Mouse (Mus musculus): ENCODE measurements around the gene Fam20a. TPM values are rescaled to one million over a fixed set of nuclear protein-coding genes. Genes with fewer than 3 reads are reported as not detected.

The Fam20a gene
- polyA plus RNA-seq, 1 experiment from 2014 or later, result 12.5 TPM

- no peak overlapping the region for H3K27ac ChIP-seq (ENCODE audit: low read length)
Observed at GRCm38 (mm10) chr11:109703845-109704244, 18.2 kb downstream of the Fam20a start.

GRCm38 (mm10) chr11:109702031-109702815, 19.9 kb downstream of the Fam20a start:
- DNase-seq (ENCODE audit: low spot score) (no peak), ATAC-seq (no peak)
- TF ChIP-seq CTCF (IDR thresholded peaks at IDR 0.05) (no peak), EP300 (IDR thresholded peaks at IDR 0.05) (no peak)
- Histone ChIP-seq H3K27ac (ENCODE audit: low read length) (no peak overlapping the region), H3K4me1 (ENCODE audit: insufficient read depth, low read depth, low read length) (no peaks in the 10 kb centered on the region), H3K9ac (replicated peaks; ENCODE audit: low read depth) (no peak overlapping the region), H3K4me2 (replicated peaks; ENCODE audit: low read depth, low read length) (no peak overlapping the region), H3K36me3 (ENCODE audit: insufficient read depth, low read length) (no peaks in the 10 kb centered on the region), H3K27me3 (replicated peaks; ENCODE audit: insufficient read depth, low read length) (no peaks in the 10 kb centered on the region), H3K4me3 (ENCODE audit: low read depth, low read length) (no peak overlapping the region), H3K9me3 (ENCODE audit: low read length) (no peaks in the 10 kb centered on the region)
- WGBS, result 49% methylated on average over 10 of the region's 10 CpGs

More at GRCm38 (mm10) chr11:109703845-109704244, 18.2 kb downstream of the Fam20a start:
- no peaks in the 10 kb centered on the region for H3K36me3 ChIP-seq (ENCODE audit: insufficient read depth, low read length)
- no peak for TF ChIP-seq EP300 (IDR thresholded peaks at IDR 0.05)
- no peak for TF ChIP-seq CTCF (IDR thresholded peaks at IDR 0.05)
- DNase-seq (ENCODE audit: low spot score) (no peak), ATAC-seq (no peak)
- H3K27me3 ChIP-seq (replicated peaks; ENCODE audit: insufficient read depth, low read length), result no peaks in the 10 kb centered on the region
- WGBS, result 78% methylated on average over 9 of the region's 9 CpGs
- H3K4me3 ChIP-seq (ENCODE audit: low read depth, low read length), result no peak overlapping the region
- H3K4me2 ChIP-seq (replicated peaks; ENCODE audit: low read depth, low read length), result no peak overlapping the region
- H3K9me3 ChIP-seq (ENCODE audit: low read length), result no peaks in the 10 kb centered on the region
- H3K4me1 ChIP-seq (ENCODE audit: insufficient read depth, low read depth, low read length), result no peaks in the 10 kb centered on the region
- H3K9ac ChIP-seq (replicated peaks; ENCODE audit: low read depth), result no peak overlapping the region

DNA sequence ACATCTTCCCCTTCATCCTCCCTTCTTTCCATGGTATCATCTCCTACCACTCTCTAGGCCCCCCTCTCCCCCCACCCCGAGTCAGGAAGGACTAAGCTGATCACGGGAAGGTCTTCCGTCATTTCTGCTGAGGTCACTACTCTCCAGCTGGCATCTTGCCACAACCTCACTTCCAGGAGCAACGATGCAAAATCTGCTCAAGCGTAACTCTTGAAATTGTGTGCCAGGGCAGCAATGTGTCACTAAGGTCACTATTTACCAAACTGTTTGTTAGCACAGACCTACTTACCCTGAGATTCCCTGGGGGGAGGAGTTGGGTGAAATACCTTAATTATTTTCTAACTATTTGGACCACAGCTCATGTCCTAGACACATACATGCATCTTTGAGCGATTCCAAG, 21.3 kb downstream of the Fam20a start:
- 38% methylated on average over 6 of the region's 6 CpGs for WGBS
- TF ChIP-seq EP300 (IDR thresholded peaks at IDR 0.05) (no peak), CTCF (IDR thresholded peaks at IDR 0.05) (no peak)
- no peak overlapping the region for H3K4me3 ChIP-seq (ENCODE audit: low read depth, low read length)
- no peak overlapping the region for H3K27ac ChIP-seq (ENCODE audit: low read length)
- no peak overlapping the region for H3K4me2 ChIP-seq (replicated peaks; ENCODE audit: low read depth, low read length)
- no peak for DNase-seq (ENCODE audit: low spot score)
- H3K36me3 ChIP-seq (ENCODE audit: insufficient read depth, low read length), result no peaks in the 10 kb centered on the region
- no peak for ATAC-seq
- H3K9ac ChIP-seq (replicated peaks; ENCODE audit: low read depth), result no peak overlapping the region
- H3K9me3 ChIP-seq (ENCODE audit: low read length), result no peaks in the 10 kb centered on the region
- H3K4me1 ChIP-seq (ENCODE audit: insufficient read depth, low read depth, low read length), result no peaks in the 10 kb centered on the region
- no peaks in the 10 kb centered on the region for H3K27me3 ChIP-seq (replicated peaks; ENCODE audit: insufficient read depth, low read length)

DNA sequence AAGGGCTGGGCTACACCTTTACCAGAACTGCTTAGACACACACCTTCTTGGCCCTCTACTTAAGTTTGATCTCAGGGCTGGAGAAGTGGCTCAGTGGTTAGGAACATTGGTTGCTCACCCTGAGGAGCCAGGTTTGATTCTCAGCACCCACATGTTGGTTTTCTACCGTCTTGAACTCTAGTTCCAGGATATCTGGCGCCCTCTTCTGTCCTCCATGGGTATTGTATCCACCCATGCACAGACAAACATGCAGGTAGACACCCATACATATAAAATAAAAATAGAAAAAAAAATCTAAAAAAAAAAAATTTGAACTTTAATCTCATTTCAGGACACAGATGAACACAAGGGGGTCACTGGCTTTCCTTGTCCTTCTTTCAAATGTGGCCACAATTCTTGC, 22.3 kb downstream of the Fam20a start:
- H3K27me3 ChIP-seq (replicated peaks; ENCODE audit: insufficient read depth, low read length), result no peaks in the 10 kb centered on the region
- no peak for ATAC-seq
- H3K9me3 ChIP-seq (ENCODE audit: low read length), result no peaks in the 10 kb centered on the region
- H3K9ac ChIP-seq (replicated peaks; ENCODE audit: low read depth), result no peak overlapping the region
- TF ChIP-seq EP300 (IDR thresholded peaks at IDR 0.05), result no peak
- peak; percentile 16; the same call in 1 of the 2 replicates for TF ChIP-seq CTCF (IDR thresholded peaks at IDR 0.05)
- no peaks in the 10 kb centered on the region for H3K36me3 ChIP-seq (ENCODE audit: insufficient read depth, low read length)
- H3K27ac ChIP-seq (ENCODE audit: low read length), result no peak overlapping the region
- H3K4me2 ChIP-seq (replicated peaks; ENCODE audit: low read depth, low read length), result no peak overlapping the region
- H3K4me1 ChIP-seq (ENCODE audit: insufficient read depth, low read depth, low read length), result no peaks in the 10 kb centered on the region
- no peak for DNase-seq (ENCODE audit: low spot score)
- 55% methylated on average over 2 of the region's 2 CpGs for WGBS
- H3K4me3 ChIP-seq (ENCODE audit: low read depth, low read length), result no peak overlapping the region

DNA sequence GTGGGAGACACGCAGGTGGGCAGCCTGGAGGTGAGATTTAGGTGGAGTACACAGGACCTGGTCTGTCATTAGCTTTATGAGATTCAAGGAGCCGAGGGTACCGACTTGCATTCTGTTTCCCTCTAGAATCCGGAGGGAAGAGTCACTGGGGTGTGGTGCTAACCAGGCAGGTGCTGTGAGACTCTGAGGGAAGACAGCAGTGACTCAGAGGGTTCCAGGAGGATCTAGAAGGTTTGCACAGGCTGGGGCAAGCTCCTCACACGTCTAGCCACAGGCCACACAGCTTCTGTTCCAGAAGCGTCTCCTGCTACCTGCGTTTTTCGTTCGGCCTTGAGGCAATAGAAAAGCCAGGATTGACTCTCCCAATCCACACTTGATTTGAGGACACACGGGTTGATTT, 23.3 kb downstream of the Fam20a start:
- WGBS, result 86% methylated on average over 10 of the region's 10 CpGs
- H3K4me3 ChIP-seq (ENCODE audit: low read depth, low read length), result no peak overlapping the region
- DNase-seq (ENCODE audit: low spot score) (no peak), ATAC-seq (no peak)
- TF ChIP-seq CTCF (IDR thresholded peaks at IDR 0.05), result no peak
- no peak for TF ChIP-seq EP300 (IDR thresholded peaks at IDR 0.05)
- H3K36me3 ChIP-seq (ENCODE audit: insufficient read depth, low read length), result no peaks in the 10 kb centered on the region
- no peak overlapping the region for H3K27ac ChIP-seq (ENCODE audit: low read length)
- no peaks in the 10 kb centered on the region for H3K27me3 ChIP-seq (replicated peaks; ENCODE audit: insufficient read depth, low read length)
- no peaks in the 10 kb centered on the region for H3K4me1 ChIP-seq (ENCODE audit: insufficient read depth, low read depth, low read length)
- H3K9me3 ChIP-seq (ENCODE audit: low read length), result no peaks in the 10 kb centered on the region
- no peak overlapping the region for H3K4me2 ChIP-seq (replicated peaks; ENCODE audit: low read depth, low read length)
- no peak overlapping the region for H3K9ac ChIP-seq (replicated peaks; ENCODE audit: low read depth)

DNA sequence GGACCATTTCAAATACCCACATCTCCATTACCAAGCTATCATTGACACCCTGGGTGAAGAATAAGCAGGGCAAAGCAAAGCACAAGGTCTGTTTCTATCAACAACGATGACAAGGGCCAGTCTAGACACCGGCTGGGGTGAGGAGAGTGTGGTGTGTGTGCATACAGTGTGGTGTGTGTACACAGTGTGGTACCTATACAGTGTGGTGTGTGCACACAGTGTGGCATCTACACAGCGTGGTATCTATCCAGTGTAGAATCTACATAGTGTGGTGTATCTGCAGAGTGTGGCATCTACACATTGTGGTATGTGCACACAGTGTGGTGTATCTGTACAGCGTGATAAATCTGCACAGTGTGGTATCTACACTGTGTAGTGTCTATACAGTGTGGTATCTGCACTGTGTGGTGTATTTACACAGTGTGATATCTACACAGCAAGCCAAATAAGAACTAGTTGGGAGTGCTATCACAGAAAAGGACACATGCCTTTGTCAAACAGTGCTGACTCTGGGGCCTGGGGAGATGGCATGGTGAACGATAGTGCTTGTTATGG, 24.9 kb downstream of the Fam20a start:
- Histone ChIP-seq H3K4me2 (replicated peaks; ENCODE audit: low read depth, low read length) (no peak overlapping the region), H3K9ac (replicated peaks; ENCODE audit: low read depth) (no peak overlapping the region), H3K4me3 (ENCODE audit: low read depth, low read length) (no peak overlapping the region), H3K36me3 (ENCODE audit: insufficient read depth, low read length) (no peaks in the 10 kb centered on the region), H3K27me3 (replicated peaks; ENCODE audit: insufficient read depth, low read length) (no peaks in the 10 kb centered on the region), H3K27ac (ENCODE audit: low read length) (no peak overlapping the region), H3K4me1 (ENCODE audit: insufficient read depth, low read depth, low read length) (no peaks in the 10 kb centered on the region), H3K9me3 (ENCODE audit: low read length) (no peaks in the 10 kb centered on the region)
- TF ChIP-seq CTCF (IDR thresholded peaks at IDR 0.05) (no peak), EP300 (IDR thresholded peaks at IDR 0.05) (no peak)
- no peak for ATAC-seq
- DNase-seq (ENCODE audit: low spot score), result no peak
- WGBS, result 68% methylated on average over 5 of the region's 5 CpGs
